Mouse (Mus musculus) forebrain, embryonic 13.5 days (tissue): ENCODE measurements around the gene Mlana. TPM values are rescaled to one million over a fixed set of nuclear protein-coding genes. Genes with fewer than 3 reads are reported as not detected.

Experiments
- ATAC-seq: fragments of 200-750 bp; cut with Nextera tagmentation; 2 replicates; pipeline ENCODE4 v1.8.0; 2017
- H3K27ac ChIP-seq: fragments of 300-500 bp; sonication (generic); 2 replicates; pipeline ENCODE4 v1.5.1; 2015; ENCODE audit warnings: inconsistent platforms, mild to moderate bottlenecking, moderate library complexity
- H3K27me3 ChIP-seq: fragments of 300-500 bp; sonication (generic); 2 replicates; pipeline ENCODE4 v1.6.1; 2015; ENCODE audit warnings: mild to moderate bottlenecking, inconsistent platforms
- H3K36me3 ChIP-seq: fragments of 300-500 bp; sonication (generic); 2 replicates; pipeline ENCODE4 v1.6.1; 2015; ENCODE audit warnings: mild to moderate bottlenecking, inconsistent platforms; ENCODE audit not compliant: poor library complexity, severe bottlenecking
- H3K4me1 ChIP-seq: fragments of 300-500 bp; sonication (generic); 2 replicates; pipeline ENCODE4 v1.6.1; 2015; ENCODE audit warnings: inconsistent platforms
- H3K4me2 ChIP-seq: fragments of 300-500 bp; sonication (generic); 2 replicates; pipeline ENCODE4 v1.6.1; 2015; ENCODE audit warnings: inconsistent platforms, mild to moderate bottlenecking, moderate library complexity
- H3K4me3 ChIP-seq: fragments of 300-500 bp; sonication (generic); 2 replicates; pipeline ENCODE4 v1.5.1; 2015; ENCODE audit warnings: mild to moderate bottlenecking, inconsistent platforms
- H3K9ac ChIP-seq: fragments of 300-500 bp; sonication (generic); 2 replicates; pipeline ENCODE4 v1.6.1; 2015; ENCODE audit warnings: mild to moderate bottlenecking, inconsistent platforms
- H3K9me3 ChIP-seq: fragments of 300-500 bp; sonication (generic); replicated peaks from 2 replicates; pipeline ENCODE4 v1.6.1; 2016; ENCODE audit warnings: inconsistent platforms
- WGBS: fragments of 180-500 bp; shearing (Covaris S2); methylation state at CpG from one replicate; pipeline ENCODE4 v1.1.7; 2015; 5-methylcytosine and 5-hydroxymethylcytosine counted together
- polyA plus RNA-seq: library from polyadenylated mRNA; unstranded; fragments of >200 nt; fragmentation: Nextera tagmentation; extraction: Ambion mirVana; gene quantifications from 2 replicates; pipeline ENCODE4 v1.2.1, GENCODE M21; 2015

Gene Mlana
- not detected in 2 replicates for polyA plus RNA-seq

DNA sequence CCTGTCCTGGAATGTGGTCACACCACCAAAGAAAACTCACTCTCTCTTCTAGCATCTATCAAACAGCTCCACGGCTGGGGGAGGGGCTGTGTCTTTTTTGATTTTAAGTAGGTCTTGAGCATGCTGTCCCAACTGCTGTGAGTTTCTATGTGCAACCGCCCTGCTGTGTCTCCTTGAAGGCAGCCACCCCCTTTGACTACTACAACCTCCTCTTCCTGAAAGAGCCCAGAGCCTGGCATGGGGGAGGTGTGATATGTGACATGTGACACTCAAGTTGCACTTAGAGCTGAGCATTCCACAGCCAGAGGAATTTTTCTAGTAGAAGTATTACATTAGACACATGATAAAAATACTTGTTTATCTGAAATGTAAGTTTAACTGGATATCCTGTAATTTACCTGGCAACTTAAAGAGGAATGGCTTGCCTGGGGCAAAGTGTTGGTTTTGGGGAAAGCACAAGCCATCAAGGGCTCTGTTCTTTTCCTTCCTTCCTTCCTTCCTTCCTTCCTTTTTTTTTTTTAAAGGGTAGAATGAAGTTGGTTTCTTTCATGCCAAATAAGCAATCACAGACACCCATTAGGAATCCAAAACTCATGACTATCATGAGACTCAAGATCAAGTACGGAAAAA, at the start of gene Mlana:
Gene Mlana (plus strand): TSS at position 580 of the 630 bp plus-strand sequence.
- ATAC-seq: no peak
- WGBS: 68% methylated on average over 3 of the region's 3 CpGs
- Histone ChIP-seq H3K9me3 (no peaks in the 10 kb centered on the region), H3K4me1 (no peaks in the 10 kb centered on the region), H3K36me3 (no peaks in the 10 kb centered on the region), H3K4me2 (no peak within 1 kb of the TSS), H3K27me3 (no peaks in the 10 kb centered on the region), H3K27ac (no peak within 1 kb of the TSS), H3K4me3 (no peak within 1 kb of the TSS), H3K9ac (no peak within 1 kb of the TSS)

DNA sequence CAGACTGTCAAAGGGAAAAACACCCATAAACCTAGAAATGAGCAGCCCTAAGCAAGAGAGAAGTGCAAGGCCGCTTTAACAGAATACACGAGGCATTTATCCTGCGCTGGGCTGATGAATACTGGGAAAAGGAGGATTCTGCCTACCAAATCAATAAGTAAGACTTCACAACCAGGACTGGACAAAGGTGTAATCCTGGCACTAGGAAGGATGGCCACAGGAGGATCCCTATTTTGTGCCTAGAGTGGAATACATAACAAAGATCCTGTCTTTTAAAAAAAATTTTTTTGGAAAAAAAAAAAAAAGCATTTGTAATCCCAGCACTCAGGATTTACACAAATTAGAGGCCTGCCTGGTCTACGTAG, 49.1 kb upstream of the Mlana start:
- no peaks in the 10 kb centered on the region for H3K4me1 ChIP-seq
- H3K27me3 ChIP-seq: no peaks in the 10 kb centered on the region
- H3K9ac ChIP-seq: no peak overlapping the region
- H3K4me2 ChIP-seq: peak overlapping the region; percentile 66
- H3K36me3 ChIP-seq: 0 out of 2 replicates have a peak, but pooled peaks cover 4% of the 10 kb centered on the region
- peak overlapping the region; percentile 92; the same call in 1 of the 2 replicates for H3K27ac ChIP-seq
- 23% methylated on average over 4 of the region's 4 CpGs for WGBS
- H3K9me3 ChIP-seq: peaks cover 4% of the 10 kb centered on the region; the same call in 1 of the 2 replicates
- H3K4me3 ChIP-seq: peak overlapping the region; percentile 81
- no peak for ATAC-seq

GRCm38 (mm10) chr19:29649683-29650082, 47.9 kb upstream of the Mlana start:
- Histone ChIP-seq H3K9ac (no peak overlapping the region), H3K36me3 (0 out of 2 replicates have a peak, but pooled peaks cover 4% of the 10 kb centered on the region), H3K4me3 (no peak overlapping the region), H3K27ac (no peak overlapping the region), H3K27me3 (no peaks in the 10 kb centered on the region), H3K9me3 (peaks cover 4% of the 10 kb centered on the region; the same call in 1 of the 2 replicates), H3K4me2 (no peak overlapping the region), H3K4me1 (no peaks in the 10 kb centered on the region)
- no peak for ATAC-seq
- WGBS: 93% methylated on average over 1 of the region's 1 CpGs

DNA sequence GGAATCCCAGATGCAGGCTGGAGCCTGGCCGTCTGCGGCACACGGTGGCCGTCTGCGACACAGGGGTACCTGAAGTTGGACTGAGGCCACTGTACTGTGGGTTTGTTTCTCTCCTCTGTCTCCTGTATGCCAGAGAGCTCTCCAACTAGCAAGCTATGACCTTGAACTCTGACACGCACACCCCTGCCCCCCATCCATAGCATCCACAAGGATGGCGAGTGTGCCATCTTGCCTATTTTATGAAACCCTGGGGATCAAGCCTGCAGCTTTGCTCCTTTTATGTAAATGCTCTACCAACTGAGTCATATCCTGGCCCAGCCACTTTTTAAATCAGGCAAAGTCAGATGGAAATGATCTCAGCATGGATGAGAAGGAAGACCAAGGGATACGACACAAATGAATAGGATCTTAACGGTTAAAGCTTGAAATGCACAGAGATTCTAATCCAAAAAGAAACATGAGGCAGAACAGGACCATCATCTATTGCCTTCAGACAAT, 43.8 kb upstream of the Mlana start:
- H3K4me2 ChIP-seq: no peak overlapping the region
- WGBS: 88% methylated on average over 9 of the region's 9 CpGs
- no peaks in the 10 kb centered on the region for H3K27me3 ChIP-seq
- no peak for ATAC-seq
- no peaks in the 10 kb centered on the region for H3K4me1 ChIP-seq
- no peak overlapping the region for H3K4me3 ChIP-seq
- no peaks in the 10 kb centered on the region for H3K36me3 ChIP-seq
- no peak overlapping the region for H3K27ac ChIP-seq
- H3K9ac ChIP-seq: no peak overlapping the region
- H3K9me3 ChIP-seq: no peaks in the 10 kb centered on the region

DNA sequence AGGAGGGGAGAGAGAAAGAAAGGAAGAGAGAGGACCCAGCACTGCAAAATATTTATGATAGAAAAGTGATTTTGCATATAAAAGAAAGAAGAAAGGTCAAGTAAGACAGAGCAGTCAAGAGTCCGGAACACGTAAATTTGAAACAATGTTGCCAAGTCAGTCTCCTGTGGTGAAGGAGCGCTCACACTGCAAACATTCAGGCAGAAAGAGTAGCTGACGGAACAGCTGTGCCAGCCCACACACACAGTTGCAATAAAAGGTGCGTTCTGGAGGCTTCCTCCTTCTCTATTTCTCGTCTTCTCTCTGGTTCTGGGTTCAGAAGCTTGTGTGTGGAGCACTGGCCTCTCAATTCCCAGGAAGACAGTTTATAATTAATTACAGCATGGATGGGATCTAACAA, 42.5 kb upstream of the Mlana start:
- Histone ChIP-seq H3K4me2 (no peak overlapping the region), H3K4me3 (no peak overlapping the region), H3K9ac (no peak overlapping the region), H3K4me1 (no peaks in the 10 kb centered on the region), H3K27ac (no peak overlapping the region), H3K36me3 (no peaks in the 10 kb centered on the region), H3K27me3 (no peaks in the 10 kb centered on the region), H3K9me3 (no peaks in the 10 kb centered on the region)
- WGBS: 45% methylated on average over 6 of the region's 6 CpGs
- ATAC-seq: no peak

DNA sequence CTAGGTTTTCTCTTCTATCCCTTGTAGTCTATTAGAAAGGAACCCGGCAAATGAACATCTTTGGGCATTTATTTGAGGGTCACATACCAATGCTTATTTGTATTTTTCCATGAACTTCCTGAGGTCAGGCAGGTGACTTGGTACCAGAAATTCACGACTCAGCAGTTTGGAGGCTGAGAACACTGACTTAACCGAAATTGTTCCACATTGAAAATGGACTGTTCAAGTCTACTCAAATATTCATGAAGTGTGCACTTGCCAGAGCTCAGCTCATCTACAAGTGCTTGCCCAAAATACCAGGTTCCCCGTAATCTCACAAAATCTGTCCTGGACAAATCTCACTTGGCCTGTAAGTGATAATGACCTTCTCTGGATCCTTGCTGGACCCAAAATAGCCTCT, 41.6 kb upstream of the Mlana start:
- Histone ChIP-seq H3K9ac (no peak overlapping the region), H3K4me3 (no peak overlapping the region), H3K9me3 (no peaks in the 10 kb centered on the region), H3K4me1 (no peaks in the 10 kb centered on the region), H3K27ac (no peak overlapping the region), H3K4me2 (no peak overlapping the region), H3K27me3 (no peaks in the 10 kb centered on the region), H3K36me3 (no peaks in the 10 kb centered on the region)
- ATAC-seq: no peak
- WGBS: 75% methylated on average over 4 of the region's 4 CpGs

- H3K9me3 ChIP-seq: no peaks in the 10 kb centered on the region
- no peak overlapping the region for H3K27ac ChIP-seq
- 80% methylated on average over 5 of the region's 5 CpGs for WGBS
- H3K36me3 ChIP-seq: no peaks in the 10 kb centered on the region
- H3K4me2 ChIP-seq: no peak overlapping the region
- no peaks in the 10 kb centered on the region for H3K4me1 ChIP-seq
- H3K4me3 ChIP-seq: no peak overlapping the region
- no peaks in the 10 kb centered on the region for H3K27me3 ChIP-seq
- H3K9ac ChIP-seq: no peak overlapping the region
- no peak for ATAC-seq
Observed at GRCm38 (mm10) chr19:29656620-29657019, 41.0 kb upstream of the Mlana start.

DNA sequence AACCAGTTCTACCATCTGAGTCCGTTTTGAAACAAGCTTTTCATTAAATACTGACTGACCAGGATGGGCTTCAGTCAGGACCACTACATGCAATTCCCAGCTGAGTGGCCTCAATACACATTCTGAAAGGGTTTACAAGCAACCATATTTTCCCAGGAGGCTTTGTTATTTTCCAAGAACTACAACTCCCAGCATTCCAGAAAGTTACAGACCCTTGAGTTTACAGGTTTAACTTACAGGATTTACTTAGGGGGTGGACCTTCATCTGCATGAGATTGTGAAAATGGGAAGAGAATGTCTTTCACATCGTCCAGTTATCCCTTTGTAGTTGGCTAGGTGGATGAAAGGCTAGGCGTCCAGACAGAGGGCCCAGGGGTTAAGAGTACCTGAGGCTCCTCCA, 40.6 kb upstream of the Mlana start:
- H3K4me2 ChIP-seq: no peak overlapping the region
- H3K9ac ChIP-seq: no peak overlapping the region
- H3K36me3 ChIP-seq: no peaks in the 10 kb centered on the region
- H3K4me3 ChIP-seq: no peak overlapping the region
- H3K27me3 ChIP-seq: no peaks in the 10 kb centered on the region
- no peak overlapping the region for H3K27ac ChIP-seq
- no peak for ATAC-seq
- no peaks in the 10 kb centered on the region for H3K4me1 ChIP-seq
- WGBS: 51% methylated on average over 3 of the region's 3 CpGs
- no peaks in the 10 kb centered on the region for H3K9me3 ChIP-seq

- ATAC-seq: no peak
- no peaks in the 10 kb centered on the region for H3K4me1 ChIP-seq
- no peaks in the 10 kb centered on the region for H3K27me3 ChIP-seq
- no peak overlapping the region for H3K9ac ChIP-seq
- no peak overlapping the region for H3K4me3 ChIP-seq
- H3K27ac ChIP-seq: no peak overlapping the region
- no peak overlapping the region for H3K4me2 ChIP-seq
- 90% methylated on average over 2 of the region's 2 CpGs for WGBS
- no peaks in the 10 kb centered on the region for H3K9me3 ChIP-seq
- no peaks in the 10 kb centered on the region for H3K36me3 ChIP-seq
Observed at GRCm38 (mm10) chr19:29657558-29657957, 40.1 kb upstream of the Mlana start.

- 88% methylated on average over 4 of the region's 4 CpGs for WGBS
- H3K27ac ChIP-seq: no peak overlapping the region
- no peak overlapping the region for H3K9ac ChIP-seq
- no peaks in the 10 kb centered on the region for H3K4me1 ChIP-seq
- no peak for ATAC-seq
- no peaks in the 10 kb centered on the region for H3K27me3 ChIP-seq
- H3K36me3 ChIP-seq: no peaks in the 10 kb centered on the region
- no peaks in the 10 kb centered on the region for H3K9me3 ChIP-seq
- no peak overlapping the region for H3K4me2 ChIP-seq
- no peak overlapping the region for H3K4me3 ChIP-seq
Observed at GRCm38 (mm10) chr19:29658836-29659235, 38.8 kb upstream of the Mlana start.

DNA sequence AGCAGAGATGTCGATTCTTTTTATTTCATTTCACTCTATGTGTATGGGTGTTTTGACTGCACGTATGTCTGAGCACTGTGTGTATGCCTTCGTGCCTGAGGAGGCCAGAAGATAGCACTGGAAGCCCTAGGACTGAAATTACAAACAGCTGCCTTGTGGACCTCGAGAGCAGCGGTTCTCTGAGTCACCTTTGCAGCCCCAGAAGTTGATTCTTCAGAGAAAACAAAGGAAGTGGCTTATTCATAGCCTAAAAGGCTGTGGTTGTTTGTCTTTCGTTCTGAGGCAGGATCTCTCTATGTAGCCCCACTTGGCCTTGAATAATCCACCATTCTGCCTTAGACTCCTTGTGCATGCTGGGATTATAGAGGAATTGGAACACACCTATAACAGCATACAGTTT, 37.9 kb upstream of the Mlana start:
- Histone ChIP-seq H3K9ac (no peak overlapping the region), H3K9me3 (no peaks in the 10 kb centered on the region), H3K4me3 (no peak overlapping the region), H3K4me2 (no peak overlapping the region), H3K27ac (no peak overlapping the region), H3K4me1 (no peaks in the 10 kb centered on the region), H3K36me3 (no peaks in the 10 kb centered on the region), H3K27me3 (no peaks in the 10 kb centered on the region)
- no peak for ATAC-seq
- 75% methylated on average over 6 of the region's 6 CpGs for WGBS

DNA sequence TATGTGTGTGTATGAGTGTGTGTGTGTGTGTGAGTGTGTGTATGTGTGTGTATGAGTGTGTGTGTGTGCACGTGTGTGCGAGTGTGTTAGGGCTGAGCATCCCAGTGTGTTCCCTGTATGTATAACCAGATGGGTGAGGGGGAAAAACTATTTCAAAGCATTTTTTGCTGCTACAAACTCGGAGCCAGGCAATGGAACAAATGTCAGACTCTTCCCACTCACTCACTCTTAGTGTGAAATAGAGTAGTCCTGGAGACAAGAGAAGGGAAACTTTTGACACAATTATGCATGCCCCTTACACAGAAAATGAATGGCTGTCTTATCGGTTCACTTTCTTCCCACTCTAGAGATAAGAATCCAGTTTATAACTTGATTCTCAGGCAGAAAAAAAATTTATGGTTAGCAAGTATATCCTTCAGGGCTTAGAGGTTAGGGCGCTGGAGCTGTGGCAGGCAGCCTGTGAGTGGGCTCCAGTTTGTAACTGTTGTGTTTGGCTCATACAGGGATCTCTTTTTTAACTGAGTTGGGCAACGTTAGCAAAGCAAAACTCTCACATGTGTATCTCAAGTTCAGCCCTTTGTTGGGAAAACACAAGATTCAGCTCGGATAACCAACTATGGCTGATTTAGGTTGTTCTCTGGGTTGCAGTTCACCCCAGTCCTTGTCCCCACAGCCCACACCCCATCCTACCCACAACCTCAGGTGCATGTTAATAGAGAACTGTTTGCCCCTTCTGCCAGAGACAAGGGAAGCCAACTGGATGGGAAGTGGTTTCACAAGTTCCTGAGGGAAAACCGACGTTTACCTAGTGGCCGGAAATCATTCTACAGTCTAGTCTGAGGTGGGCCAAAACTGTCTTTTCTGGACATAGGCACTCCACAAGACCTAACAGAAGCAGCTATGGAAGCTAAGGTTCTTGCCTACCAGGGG, 36.5 kb upstream of the Mlana start:
- H3K36me3 ChIP-seq: no peaks in the 10 kb centered on the region
- no peak for ATAC-seq
- H3K9ac ChIP-seq: no peak overlapping the region
- H3K4me1 ChIP-seq: no peaks in the 10 kb centered on the region
- H3K27me3 ChIP-seq: no peaks in the 10 kb centered on the region
- no peaks in the 10 kb centered on the region for H3K9me3 ChIP-seq
- no peak overlapping the region for H3K4me2 ChIP-seq
- WGBS: 89% methylated on average over 10 of the region's 10 CpGs
- H3K27ac ChIP-seq: no peak overlapping the region
- no peak overlapping the region for H3K4me3 ChIP-seq
